Mouse (Mus musculus): ENCODE data around the gene Prkch. TPM values are rescaled to one million over a fixed set of nuclear protein-coding genes. Genes with fewer than 3 reads are reported as not detected.
A peak's percentile ranks its signal among the peaks of the same experiment; 100 is the strongest.

The Prkch gene
- polyA plus RNA-seq, 1 experiment = 7.7 TPM

GRCm38 (mm10) chr12:73663421-73663820, 78.8 kb downstream of the Prkch start:
- DNase-seq (ENCODE audit: low read depth) = no peak
- no peak for TF ChIP-seq CTCF (IDR thresholded peaks at IDR 0.05; ENCODE audit: borderline replicate concordance, extremely low read depth, insufficient read depth, insufficient read length)
- TF ChIP-seq POLR2A (IDR thresholded peaks at IDR 0.05; ENCODE audit: borderline replicate concordance, extremely low read depth, insufficient read depth, insufficient read length, poor library complexity, severe bottlenecking) = no peak

- DNase-seq (ENCODE audit: low read depth) = no peak
- TF ChIP-seq CTCF (IDR thresholded peaks at IDR 0.05; ENCODE audit: borderline replicate concordance, extremely low read depth, insufficient read depth, insufficient read length) (no peak), POLR2A (IDR thresholded peaks at IDR 0.05; ENCODE audit: borderline replicate concordance, extremely low read depth, insufficient read depth, insufficient read length, poor library complexity, severe bottlenecking) (no peak)
These were observed 82.1 kb downstream of the Prkch start for GRCm38 (mm10) chr12:73666701-73667100.

DNA sequence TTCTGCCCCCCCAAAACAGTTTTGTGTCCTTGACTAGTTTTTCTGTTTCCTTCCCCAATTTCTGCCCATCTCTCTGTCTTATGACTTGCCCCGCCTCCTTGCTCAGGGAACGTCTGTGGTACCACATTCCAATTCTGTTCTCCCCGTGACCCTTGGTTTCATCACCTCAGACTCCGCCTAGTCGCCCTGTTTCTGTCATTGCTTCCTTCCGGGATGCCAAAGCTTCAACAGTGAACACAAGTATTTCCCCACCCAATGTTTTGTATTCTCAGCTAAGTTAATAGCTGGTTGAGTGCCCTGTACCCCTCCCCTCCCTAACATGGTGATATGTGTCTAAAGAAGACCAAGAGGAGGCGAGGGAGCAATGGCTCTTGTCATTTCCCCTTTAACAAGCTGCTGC, 83.0 kb downstream of the Prkch start:
- no peak for TF ChIP-seq POLR2A (IDR thresholded peaks at IDR 0.05; ENCODE audit: borderline replicate concordance, extremely low read depth, insufficient read depth, insufficient read length, poor library complexity, severe bottlenecking)
- TF ChIP-seq CTCF (IDR thresholded peaks at IDR 0.05; ENCODE audit: borderline replicate concordance, extremely low read depth, insufficient read depth, insufficient read length) = no peak
- no peak for DNase-seq (ENCODE audit: low read depth)

DNA sequence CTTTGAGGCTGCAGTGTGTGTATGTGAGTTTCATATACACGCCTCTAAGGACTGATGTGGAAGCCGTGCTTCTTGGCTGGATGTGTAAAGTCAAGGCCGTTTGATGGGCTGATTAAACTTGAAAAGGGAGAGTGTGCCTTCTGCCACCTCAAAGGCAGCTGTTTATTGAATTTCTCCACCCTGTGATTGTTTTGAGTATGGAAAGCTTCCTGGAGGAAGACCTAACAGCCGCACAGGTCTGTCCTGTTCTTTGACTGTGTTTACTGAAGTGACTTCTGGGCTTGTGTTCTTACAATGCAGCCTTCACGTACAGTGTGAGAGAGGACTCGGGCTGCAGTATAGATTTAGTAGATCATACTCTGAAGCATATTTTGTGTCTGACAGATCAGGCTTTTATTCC, 86.1 kb downstream of the Prkch start:
- no peak for DNase-seq (ENCODE audit: low read depth)
- no peak for TF ChIP-seq CTCF (IDR thresholded peaks at IDR 0.05; ENCODE audit: borderline replicate concordance, extremely low read depth, insufficient read depth, insufficient read length)
- no peak for TF ChIP-seq POLR2A (IDR thresholded peaks at IDR 0.05; ENCODE audit: borderline replicate concordance, extremely low read depth, insufficient read depth, insufficient read length, poor library complexity, severe bottlenecking)

GRCm38 (mm10) chr12:73671540-73671939, 86.9 kb downstream of the Prkch start:
- TF ChIP-seq CTCF (IDR thresholded peaks at IDR 0.05; ENCODE audit: borderline replicate concordance, extremely low read depth, insufficient read depth, insufficient read length) = no peak
- no peak for TF ChIP-seq POLR2A (IDR thresholded peaks at IDR 0.05; ENCODE audit: borderline replicate concordance, extremely low read depth, insufficient read depth, insufficient read length, poor library complexity, severe bottlenecking)
- no peak for DNase-seq (ENCODE audit: low read depth)

DNA sequence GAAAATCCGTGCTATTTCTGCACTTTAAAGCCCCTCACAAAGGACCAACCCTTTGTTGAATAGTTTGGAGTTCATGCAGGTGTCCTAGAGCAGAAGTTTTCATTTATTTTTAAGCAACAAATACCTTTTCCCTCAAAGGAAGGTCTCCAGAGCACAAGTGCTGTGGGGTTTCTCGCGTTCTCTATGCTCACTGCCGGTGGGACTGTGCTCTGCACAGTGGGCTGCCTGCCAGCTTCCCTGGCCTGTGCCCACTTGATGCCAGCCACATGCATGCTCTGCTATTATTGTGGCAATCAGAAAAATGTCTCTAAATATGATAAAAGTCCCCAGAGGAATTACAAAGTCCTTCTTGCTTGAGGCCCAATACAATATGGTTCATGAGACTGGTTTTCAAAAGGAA, 87.4 kb downstream of the Prkch start:
- no peak for TF ChIP-seq CTCF (IDR thresholded peaks at IDR 0.05; ENCODE audit: borderline replicate concordance, extremely low read depth, insufficient read depth, insufficient read length)
- TF ChIP-seq POLR2A (IDR thresholded peaks at IDR 0.05; ENCODE audit: borderline replicate concordance, extremely low read depth, insufficient read depth, insufficient read length, poor library complexity, severe bottlenecking) = no peak
- peak; percentile 62 for DNase-seq (ENCODE audit: low read depth)

GRCm38 (mm10) chr12:73673783-73674182, 89.2 kb downstream of the Prkch start:
- DNase-seq (ENCODE audit: low read depth) = peak; percentile 36
- TF ChIP-seq POLR2A (IDR thresholded peaks at IDR 0.05; ENCODE audit: borderline replicate concordance, extremely low read depth, insufficient read depth, insufficient read length, poor library complexity, severe bottlenecking) (no peak), CTCF (IDR thresholded peaks at IDR 0.05; ENCODE audit: borderline replicate concordance, extremely low read depth, insufficient read depth, insufficient read length) (no peak)

DNA sequence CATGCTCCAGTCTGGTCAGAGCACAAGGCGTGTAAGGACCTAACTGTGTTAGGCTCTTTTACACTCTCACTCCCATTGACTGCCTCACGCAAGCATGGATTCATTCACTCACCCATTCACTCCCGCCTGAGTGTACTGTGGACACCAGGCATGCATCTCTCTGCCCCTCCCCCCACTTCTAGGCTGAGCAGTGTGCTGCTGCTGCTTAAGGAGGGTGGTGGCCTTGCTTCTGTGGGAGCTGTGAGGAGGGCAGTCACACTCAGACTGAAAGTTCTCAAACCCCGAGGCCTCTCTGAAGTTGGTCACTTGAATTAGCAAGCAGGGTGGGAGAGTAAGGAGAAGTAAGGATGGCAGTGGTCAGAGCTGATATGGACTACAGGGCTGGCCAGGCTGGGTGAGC, 90.6 kb downstream of the Prkch start:
- TF ChIP-seq CTCF (IDR thresholded peaks at IDR 0.05; ENCODE audit: borderline replicate concordance, extremely low read depth, insufficient read depth, insufficient read length) = no peak
- no peak for TF ChIP-seq POLR2A (IDR thresholded peaks at IDR 0.05; ENCODE audit: borderline replicate concordance, extremely low read depth, insufficient read depth, insufficient read length, poor library complexity, severe bottlenecking)
- DNase-seq (ENCODE audit: low read depth) = no peak

GRCm38 (mm10) chr12:73679400-73679801, 94.8 kb downstream of the Prkch start:
- DNase-seq (ENCODE audit: low read depth) = peak; percentile 37
- no peak for TF ChIP-seq POLR2A (IDR thresholded peaks at IDR 0.05; ENCODE audit: borderline replicate concordance, extremely low read depth, insufficient read depth, insufficient read length, poor library complexity, severe bottlenecking)
- TF ChIP-seq CTCF (IDR thresholded peaks at IDR 0.05; ENCODE audit: borderline replicate concordance, extremely low read depth, insufficient read depth, insufficient read length) = no peak

GRCm38 (mm10) chr12:73682921-73683346, 98.3 kb downstream of the Prkch start:
- TF ChIP-seq CTCF (IDR thresholded peaks at IDR 0.05; ENCODE audit: borderline replicate concordance, extremely low read depth, insufficient read depth, insufficient read length) = no peak
- no peak for TF ChIP-seq POLR2A (IDR thresholded peaks at IDR 0.05; ENCODE audit: borderline replicate concordance, extremely low read depth, insufficient read depth, insufficient read length, poor library complexity, severe bottlenecking)
- no peak for DNase-seq (ENCODE audit: low read depth)

- DNase-seq (ENCODE audit: low read depth) = no peak
- TF ChIP-seq CTCF (IDR thresholded peaks at IDR 0.05; ENCODE audit: borderline replicate concordance, extremely low read depth, insufficient read depth, insufficient read length) (no peak), POLR2A (IDR thresholded peaks at IDR 0.05; ENCODE audit: borderline replicate concordance, extremely low read depth, insufficient read depth, insufficient read length, poor library complexity, severe bottlenecking) (no peak)
These were observed 101.3 kb downstream of the Prkch start for GRCm38 (mm10) chr12:73685875-73686274.

- TF ChIP-seq POLR2A (IDR thresholded peaks at IDR 0.05; ENCODE audit: borderline replicate concordance, extremely low read depth, insufficient read depth, insufficient read length, poor library complexity, severe bottlenecking) (no peak), CTCF (IDR thresholded peaks at IDR 0.05; ENCODE audit: borderline replicate concordance, extremely low read depth, insufficient read depth, insufficient read length) (no peak)
- no peak for DNase-seq (ENCODE audit: low read depth)
These were observed 101.9 kb downstream of the Prkch start for GRCm38 (mm10) chr12:73686456-73686855.

All from brain, embryonic 14.5 days (tissue).